Mouse (Mus musculus) MEL (cell line): ENCODE measurements around the gene Farp1.

Experiments used
- CTCF ChIP-seq, 3 experiments: IDR thresholded peaks in 2 of 3; conservative IDR thresholded peaks in 1 of 3; 2 replicates each; pipeline ENCODE4 v1.5.1; 2011 to 2012; ENCODE audit warnings: low read length in 3 of 3, low read depth in 2 of 3, mild to moderate bottlenecking in 2 of 3, improper control_type of control experiment in 1 of 3, inconsistent platforms in 1 of 3, mixed read lengths in 1 of 3, moderate library complexity in 1 of 3; ENCODE audit not compliant: control insufficient read depth in 1 of 3, insufficient read depth in 1 of 3, poor library complexity in 1 of 3, severe bottlenecking in 1 of 3
- NELFE ChIP-seq: IDR thresholded peaks from 2 replicates; pipeline ENCODE4 v1.6.1; 2011; ENCODE audit warnings: low read depth, low read length, improper control_type of control experiment
- POLR2A ChIP-seq, 2 experiments: IDR thresholded peaks; 2 replicates each; pipeline ENCODE4 v1.6.1; 2011 to 2012; ENCODE audit warnings: low read length in 2 of 2, mild to moderate bottlenecking in 2 of 2, control low read depth in 1 of 2, improper control_type of control experiment in 1 of 2, low read depth in 1 of 2, moderate library complexity in 1 of 2; ENCODE audit not compliant: control insufficient read depth in 1 of 2, insufficient read depth in 1 of 2, poor library complexity in 1 of 2
- TAL1 ChIP-seq: IDR thresholded peaks from 2 replicates; pipeline ENCODE4 v1.6.1; 2012; ENCODE audit warnings: mild to moderate bottlenecking, inconsistent platforms, low read length, moderate library complexity, mixed read lengths

GRCm38 (mm10) chr14:121080739-121081138, 45.7 kb downstream of the Farp1 start:
- TF ChIP-seq TAL1, result no peak
- no peak for TF ChIP-seq CTCF (IDR thresholded peaks at IDR 0.05 in 2 of 3, conservative IDR thresholded peaks at IDR 0.05 in 1 of 3; ENCODE audit: control insufficient read depth in 1 of 3, insufficient read depth in 1 of 3, low read depth in 2 of 3, low read length in 3 of 3, poor library complexity in 1 of 3, severe bottlenecking in 1 of 3)
- TF ChIP-seq NELFE, result no peak
- TF ChIP-seq POLR2A (IDR thresholded peaks at IDR 0.05; ENCODE audit: control insufficient read depth in 1 of 2, insufficient read depth in 1 of 2, low read depth in 1 of 2, low read length in 2 of 2, poor library complexity in 1 of 2), result no peak
